Mouse (Mus musculus): Measurements from ENCODE around the gene Rps15. TPM values are rescaled to one million over a fixed set of nuclear protein-coding genes. Genes with fewer than 3 reads are reported as not detected.
"Not testable (repeated sequence)": the region's sequence is repeated elsewhere in the genome, so short reads cannot be mapped to it uniquely, and the experiment has no call there.

Rps15 gene
- polyA plus RNA-seq (2012; ENCODE audit: insufficient read depth, insufficient read length, missing spikeins) = 1,336 and 1,616 TPM in 2 replicates

- TF ChIP-seq POLR2A (IDR thresholded peaks at IDR 0.05; ENCODE audit: borderline replicate concordance, low read depth, low read length) = 0 out of 2 replicates have a peak, but pooled peaks have one; percentile 84
- no peak; the same call in 1 of the 2 replicates for TF ChIP-seq CTCF (IDR thresholded peaks at IDR 0.05; ENCODE audit: low read depth, low read length)
- peaks cover 3% of the 10 kb centered on the region; the same call in 1 of the 2 replicates for H3K4me1 ChIP-seq (ENCODE audit: control insufficient read depth, insufficient read depth, low read length)
- peak within 1 kb of the TSS; percentile 67 for H3K27ac ChIP-seq (ENCODE audit: insufficient read depth, low read depth, low read length)
- H3K4me3 ChIP-seq (ENCODE audit: insufficient read depth, low read length) = peak within 1 kb of the TSS; percentile 93
These were observed at the start of gene Rps15 for GRCm38 (mm10) chr10:80292251-80293146. TSS of gene Rps15 (plus strand) at chr10:80292453.

DNA sequence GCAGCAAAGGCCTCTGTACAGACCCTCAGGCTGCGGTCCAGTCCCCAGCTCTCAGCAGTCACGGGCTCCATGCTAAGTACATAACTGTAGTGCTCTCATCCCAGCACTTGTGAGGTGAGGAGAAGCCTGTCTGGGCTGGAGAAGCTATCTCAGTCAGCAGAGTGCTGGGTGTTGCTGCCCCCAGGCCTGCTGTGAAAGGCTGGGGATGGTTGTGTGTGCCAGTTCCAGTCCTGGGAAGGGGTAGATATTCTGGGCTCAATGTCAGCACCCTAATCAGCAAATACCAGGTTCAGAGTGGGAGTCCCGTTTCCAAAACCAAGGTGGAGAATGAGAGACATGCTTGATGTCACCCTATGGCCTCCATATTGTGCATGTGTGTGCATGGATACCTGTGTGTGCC, 49.6 kb upstream of the Rps15 start:
- TF ChIP-seq CTCF (IDR thresholded peaks at IDR 0.05; ENCODE audit: low read depth, low read length) = no peak
- no peak for TF ChIP-seq POLR2A (IDR thresholded peaks at IDR 0.05; ENCODE audit: borderline replicate concordance, low read depth, low read length)
- H3K4me1 ChIP-seq (ENCODE audit: control insufficient read depth, insufficient read depth, low read length) = no peaks in the 10 kb centered on the region
- H3K4me3 ChIP-seq (ENCODE audit: insufficient read depth, low read length) = no peak overlapping the region
- H3K27ac ChIP-seq (ENCODE audit: insufficient read depth, low read depth, low read length) = no peak overlapping the region

- TF ChIP-seq POLR2A (IDR thresholded peaks at IDR 0.05; ENCODE audit: borderline replicate concordance, low read depth, low read length) = no peak
- peak; percentile 20; the same call in 1 of the 2 replicates for TF ChIP-seq CTCF (IDR thresholded peaks at IDR 0.05; ENCODE audit: low read depth, low read length)
- H3K27ac ChIP-seq (ENCODE audit: insufficient read depth, low read depth, low read length) = no peak overlapping the region
- no peak overlapping the region for H3K4me3 ChIP-seq (ENCODE audit: insufficient read depth, low read length)
- no peaks in the 10 kb centered on the region for H3K4me1 ChIP-seq (ENCODE audit: control insufficient read depth, insufficient read depth, low read length)
These were observed 47.4 kb upstream of the Rps15 start for GRCm38 (mm10) chr10:80244791-80245399.

- TF ChIP-seq CTCF (IDR thresholded peaks at IDR 0.05; ENCODE audit: low read depth, low read length) = peak; percentile 78
- no peak for TF ChIP-seq POLR2A (IDR thresholded peaks at IDR 0.05; ENCODE audit: borderline replicate concordance, low read depth, low read length)
- no peak overlapping the region for H3K27ac ChIP-seq (ENCODE audit: insufficient read depth, low read depth, low read length)
- peaks cover 3% of the 10 kb centered on the region; the same call in 1 of the 2 replicates for H3K4me1 ChIP-seq (ENCODE audit: control insufficient read depth, insufficient read depth, low read length)
- no peak overlapping the region for H3K4me3 ChIP-seq (ENCODE audit: insufficient read depth, low read length)
These were observed 46.7 kb upstream of the Rps15 start for GRCm38 (mm10) chr10:80245600-80245999.

DNA sequence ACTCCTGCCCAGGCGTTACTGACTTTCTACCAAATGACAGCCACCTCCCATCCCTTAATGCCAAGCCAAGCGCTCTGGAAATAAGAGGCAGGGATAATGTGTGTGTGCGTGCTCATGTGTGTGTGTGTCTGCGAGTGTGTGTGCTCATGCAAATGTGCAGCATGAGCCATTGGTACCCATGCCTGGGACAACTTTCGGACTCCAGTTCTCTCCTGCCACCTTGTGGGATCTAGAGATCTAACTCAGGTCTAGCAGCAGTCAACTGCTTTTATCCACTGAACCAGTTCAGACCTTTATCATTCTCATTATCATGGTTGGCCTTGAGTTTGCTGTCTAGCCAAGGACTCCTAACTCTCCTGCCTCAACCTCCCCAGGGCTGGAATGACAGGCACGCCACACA, 44.4 kb upstream of the Rps15 start:
- Histone ChIP-seq H3K4me3 (ENCODE audit: insufficient read depth, low read length) (no peak overlapping the region), H3K27ac (ENCODE audit: insufficient read depth, low read depth, low read length) (no peak overlapping the region), H3K4me1 (ENCODE audit: control insufficient read depth, insufficient read depth, low read length) (peaks cover 3% of the 10 kb centered on the region; the same call in 1 of the 2 replicates)
- TF ChIP-seq CTCF (IDR thresholded peaks at IDR 0.05; ENCODE audit: low read depth, low read length) (no peak), POLR2A (IDR thresholded peaks at IDR 0.05; ENCODE audit: borderline replicate concordance, low read depth, low read length) (no peak)

- H3K27ac ChIP-seq (ENCODE audit: insufficient read depth, low read depth, low read length); H3K4me3 ChIP-seq (ENCODE audit: insufficient read depth, low read length); H3K4me1 ChIP-seq (ENCODE audit: control insufficient read depth, insufficient read depth, low read length): not testable (repeated sequence)
These were observed 43.8 kb upstream of the Rps15 start for GRCm38 (mm10) chr10:80248437-80248836.

GRCm38 (mm10) chr10:80248971-80249640, 43.1 kb upstream of the Rps15 start, which contains the start of gene Ndufs7:
TSS of gene Ndufs7 (plus strand) at chr10:80249121.
- Histone ChIP-seq H3K4me1 (ENCODE audit: control insufficient read depth, insufficient read depth, low read length) (peaks cover 3% of the 10 kb centered on the region; the same call in 1 of the 2 replicates), H3K4me3 (ENCODE audit: insufficient read depth, low read length) (peak within 1 kb of the TSS; percentile 99), H3K27ac (ENCODE audit: insufficient read depth, low read depth, low read length) (peak within 1 kb of the TSS; percentile 91)
- TF ChIP-seq CTCF (IDR thresholded peaks at IDR 0.05; ENCODE audit: low read depth, low read length) = no peak
- TF ChIP-seq POLR2A (IDR thresholded peaks at IDR 0.05; ENCODE audit: borderline replicate concordance, low read depth, low read length) = peak; percentile 15; the same call in 1 of the 2 replicates

- TF ChIP-seq CTCF (IDR thresholded peaks at IDR 0.05; ENCODE audit: low read depth, low read length) (no peak), POLR2A (IDR thresholded peaks at IDR 0.05; ENCODE audit: borderline replicate concordance, low read depth, low read length) (no peak)
- H3K27ac ChIP-seq (ENCODE audit: insufficient read depth, low read depth, low read length) = peak overlapping the region; percentile 91; the same call in 1 of the 2 replicates
- H3K4me1 ChIP-seq (ENCODE audit: control insufficient read depth, insufficient read depth, low read length) = peaks cover 3% of the 10 kb centered on the region; the same call in 1 of the 2 replicates
- peak overlapping the region; percentile 99 for H3K4me3 ChIP-seq (ENCODE audit: insufficient read depth, low read length)
These were observed 42.2 kb upstream of the Rps15 start for GRCm38 (mm10) chr10:80250059-80250458.

GRCm38 (mm10) chr10:80250573-80250972, 41.7 kb upstream of the Rps15 start:
- TF ChIP-seq POLR2A (IDR thresholded peaks at IDR 0.05; ENCODE audit: borderline replicate concordance, low read depth, low read length) = no peak
- TF ChIP-seq CTCF (IDR thresholded peaks at IDR 0.05; ENCODE audit: low read depth, low read length) = no peak
- H3K4me3 ChIP-seq (ENCODE audit: insufficient read depth, low read length) = peak overlapping the region; percentile 99
- no peak overlapping the region for H3K27ac ChIP-seq (ENCODE audit: insufficient read depth, low read depth, low read length)
- H3K4me1 ChIP-seq (ENCODE audit: control insufficient read depth, insufficient read depth, low read length) = peaks cover 3% of the 10 kb centered on the region; the same call in 1 of the 2 replicates
